Mouse (Mus musculus): ENCODE measurements around the gene Zfp704.

DNA sequence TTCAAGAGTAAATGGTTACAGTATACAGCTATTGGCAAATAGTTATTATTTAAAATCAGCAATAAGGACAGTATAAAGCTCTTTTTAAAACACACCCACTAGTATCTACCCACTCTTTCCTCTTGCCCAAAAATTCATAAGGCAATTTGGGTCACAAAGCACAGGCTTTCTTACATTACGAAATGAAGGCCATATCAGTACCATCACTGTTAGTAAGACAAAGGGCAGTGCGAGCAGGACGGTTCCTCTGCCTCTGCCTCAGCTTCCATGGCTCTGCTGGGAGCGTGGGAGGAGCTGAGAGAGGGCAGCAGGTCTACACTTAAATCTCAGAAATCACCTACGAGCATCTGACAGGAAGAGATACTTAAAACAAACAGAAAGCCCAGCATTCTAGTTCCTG, 53.7 kb downstream of the Zfp704 start:
- TF ChIP-seq CTCF (IDR thresholded peaks at IDR 0.05; ENCODE audit: control insufficient read depth, insufficient read depth, insufficient replicate concordance, low read depth, low read length) (no peak), POLR2A (IDR thresholded peaks at IDR 0.05; ENCODE audit: control insufficient read depth, low read depth, low read length) (no peak)
